Mouse (Mus musculus) spleen, adult 2 months (tissue): Measurements from ENCODE around the gene Gm3435. TPM values are rescaled to one million over a fixed set of nuclear protein-coding genes. Genes with fewer than 3 reads are reported as not detected.
"Not testable (repeated sequence)": the region's sequence is repeated elsewhere in the genome, so short reads cannot be mapped to it uniquely, and the experiment has no call there.

Experiments used
- DNase-seq, 2 experiments: peaks; one replicate each; pipeline versions ENCODE4 v3.0.0 to v3.0.0-alpha.2; 2012 to 2021; ENCODE audit warnings: low spot score in 2 of 2, low read depth in 1 of 2
- H3K27ac ChIP-seq: fragments of 200-500 bp; 2 replicates; pipeline ENCODE4 v1.5.1; 2012; ENCODE audit warnings: low read length, inconsistent platforms; ENCODE audit not compliant: insufficient read depth
- H3K27me3 ChIP-seq: fragments of 200-500 bp; 2 replicates; pipeline ENCODE4 v1.6.1; 2012; ENCODE audit warnings: mild to moderate bottlenecking, moderate library complexity, low read length, inconsistent platforms; ENCODE audit not compliant: control insufficient read depth, insufficient read depth
- H3K36me3 ChIP-seq: fragments of 200-500 bp; 2 replicates; pipeline ENCODE4 v1.6.1; 2012; ENCODE audit warnings: mild to moderate bottlenecking, low read length, inconsistent platforms; ENCODE audit not compliant: control insufficient read depth, insufficient read depth
- H3K4me1 ChIP-seq: fragments of 200-500 bp; 2 replicates; pipeline ENCODE4 v1.6.1; 2011; ENCODE audit warnings: inconsistent platforms; ENCODE audit not compliant: control insufficient read depth, insufficient read depth, insufficient read length
- H3K4me3 ChIP-seq: fragments of 200-500 bp; 2 replicates; pipeline ENCODE4 v1.5.1; 2011; ENCODE audit warnings: mild to moderate bottlenecking, inconsistent platforms; ENCODE audit not compliant: insufficient read depth, insufficient read length; ENCODE audit errors: extremely low read depth
- WGBS: fragments of 180-500 bp; shearing (Covaris S2); methylation state at CpG from one replicate; pipeline ENCODE4 v1.1.7; 2018; 5-methylcytosine and 5-hydroxymethylcytosine counted together
- polyA plus RNA-seq: library from polyadenylated mRNA; depleted of rRNA; stranded (reverse); fragments of >200 nt; gene quantifications from 2 replicates; pipeline ENCODE4 v1.2.3, GENCODE M21; 2012

Gm3435 gene
- polyA plus RNA-seq, 1 experiment = 0.67 TPM

DNA sequence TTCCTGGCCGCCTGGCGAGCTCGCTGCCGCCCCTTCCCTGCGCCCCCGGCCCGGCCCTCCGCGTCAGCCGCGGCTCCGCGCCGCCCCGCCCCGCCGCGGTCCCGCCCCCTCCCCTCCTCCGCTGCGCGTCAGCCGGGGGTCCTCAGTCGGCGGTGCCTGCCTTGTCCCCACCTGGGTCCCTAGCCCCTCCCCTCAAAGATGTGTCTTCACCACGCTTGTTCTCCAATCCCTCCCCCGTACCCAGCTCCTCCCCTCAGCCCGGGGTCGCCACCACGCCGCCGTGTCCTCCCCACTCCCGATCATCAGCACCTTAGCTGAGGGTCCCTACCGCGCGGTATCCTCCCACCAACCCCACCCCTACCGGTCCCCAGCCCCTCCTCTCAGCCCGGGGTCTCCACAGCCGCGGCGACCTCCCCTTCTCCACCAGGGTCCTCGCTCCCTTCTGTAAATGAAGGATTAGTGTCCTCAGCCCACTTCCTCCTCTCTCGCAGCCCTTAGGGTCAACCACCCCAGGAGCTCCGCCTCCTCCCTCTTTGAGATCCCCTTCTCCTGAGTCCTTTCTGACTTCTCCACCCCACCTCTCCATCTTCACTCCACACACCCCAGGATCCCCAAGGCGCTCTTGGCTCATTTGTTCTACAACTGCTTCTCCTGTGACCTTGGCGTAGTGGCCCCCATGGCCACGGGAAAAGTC, 16.7 kb upstream of the Gm3435 start:
- not testable (repeated sequence) for H3K36me3 ChIP-seq, H3K27me3 ChIP-seq, H3K27ac ChIP-seq, H3K4me3 ChIP-seq, H3K4me1 ChIP-seq, DNase-seq
- WGBS = no CpG with 5 or more reads among the region's 47 CpGs

DNA sequence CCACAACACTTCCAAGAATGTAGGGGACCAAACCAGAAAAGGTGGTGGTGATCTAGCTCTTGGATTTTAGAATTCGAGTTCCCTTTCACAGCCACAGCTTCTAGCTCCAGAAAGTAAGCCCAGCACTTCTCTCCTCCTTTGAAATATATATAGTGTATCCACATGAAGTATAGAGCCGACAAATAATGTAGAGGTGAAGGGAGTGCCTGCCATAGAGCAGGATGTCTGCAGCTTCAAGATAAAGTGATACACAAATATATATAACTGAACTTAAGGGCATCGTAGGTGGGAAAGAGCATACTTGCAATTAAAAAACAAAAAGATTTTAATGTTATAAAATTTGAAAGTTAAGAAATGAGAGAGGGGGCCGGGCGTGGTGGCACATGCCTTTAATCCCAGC, 15.8 kb upstream of the Gm3435 start:
- not testable (repeated sequence) for H3K27me3 ChIP-seq, H3K4me1 ChIP-seq, DNase-seq, H3K27ac ChIP-seq, H3K36me3 ChIP-seq, H3K4me3 ChIP-seq
- no CpG with 5 or more reads among the region's 5 CpGs for whole genome bisulfite sequencing

DNA sequence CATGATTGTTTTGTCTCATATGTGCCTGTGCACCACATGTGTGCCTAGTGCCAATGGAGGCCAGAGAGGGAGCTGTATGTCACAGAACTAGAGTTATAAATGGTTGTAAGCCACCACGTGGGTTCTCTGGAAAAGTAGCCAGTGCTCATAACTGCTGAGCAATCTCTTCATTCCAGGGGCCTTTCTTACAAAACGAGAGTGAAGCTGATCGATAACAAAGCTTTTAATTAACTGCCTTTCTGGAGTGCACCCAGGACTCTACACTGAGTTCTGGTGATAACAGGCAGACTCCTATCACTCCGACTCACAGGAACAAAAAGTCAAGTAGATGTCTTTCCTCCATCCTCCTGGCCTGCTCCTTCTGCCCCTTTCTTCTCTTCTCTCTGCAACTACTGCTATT, 9.9 kb upstream of the Gm3435 start:
- H3K36me3 ChIP-seq, DNase-seq, H3K27ac ChIP-seq, H3K4me1 ChIP-seq, H3K4me3 ChIP-seq, H3K27me3 ChIP-seq: not testable (repeated sequence)
- WGBS = no CpG with 5 or more reads among the region's 4 CpGs

DNA sequence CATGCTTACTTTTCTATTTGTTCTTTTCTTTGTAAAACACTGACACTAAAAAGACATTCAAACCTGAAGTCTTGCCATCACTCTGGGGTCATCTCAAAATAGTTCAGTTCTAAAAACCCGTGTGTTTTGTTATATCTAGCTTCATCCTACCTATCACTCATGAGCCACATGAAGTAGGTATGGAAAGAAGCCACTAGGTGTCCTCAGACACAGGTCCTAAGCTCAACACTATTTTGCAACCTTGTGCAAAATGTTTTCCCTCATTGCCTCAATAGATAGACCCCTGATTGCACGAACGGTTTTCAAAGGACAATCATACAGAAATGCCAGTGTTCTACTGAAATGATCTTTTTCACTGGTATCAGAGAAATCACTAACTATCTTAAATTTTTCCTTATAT, 888 bp upstream of the Gm3435 start:
- H3K36me3 ChIP-seq, H3K27ac ChIP-seq, H3K4me1 ChIP-seq, H3K27me3 ChIP-seq, DNase-seq, H3K4me3 ChIP-seq: not testable (repeated sequence)
- WGBS = no CpG with 5 or more reads among the region's 3 CpGs

DNA sequence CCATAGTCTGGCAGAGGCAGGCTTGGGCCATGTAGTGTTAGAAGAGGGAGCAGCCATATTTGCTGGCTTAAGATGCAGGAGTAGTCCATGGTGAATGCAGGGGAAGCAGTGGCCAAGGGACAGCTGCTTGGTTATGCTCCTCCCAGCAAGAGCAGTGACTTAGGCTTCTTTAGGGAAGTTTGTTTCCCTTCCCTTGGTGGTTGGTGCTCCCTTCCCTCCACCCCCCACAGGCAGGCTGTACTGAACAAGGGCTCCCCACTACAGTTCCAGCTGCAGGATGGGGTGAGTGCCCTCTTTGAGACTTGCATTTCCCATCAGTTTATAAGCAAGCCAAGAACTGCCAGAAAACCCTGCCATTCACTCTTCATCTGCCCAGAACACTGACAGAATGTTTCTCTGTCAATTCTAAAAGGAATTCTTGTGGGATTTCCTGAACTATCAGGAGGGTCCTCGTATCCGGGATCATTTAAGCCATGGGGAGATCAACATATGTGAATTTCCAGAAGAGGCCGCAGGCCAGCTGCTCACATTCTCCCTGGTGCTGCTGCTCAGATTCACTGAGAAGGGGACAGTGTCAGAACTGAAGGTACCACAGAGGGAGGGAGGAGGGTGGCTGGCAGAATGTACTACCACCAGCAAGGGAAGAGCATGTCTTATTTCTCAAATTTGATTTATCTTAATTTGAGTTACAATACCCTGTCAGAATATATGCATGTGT, 11.7 kb downstream of the Gm3435 start:
- peak in 1 of 2 experiments; percentile 12 for DNase-seq
- not testable (repeated sequence) for H3K4me3 ChIP-seq

DNA sequence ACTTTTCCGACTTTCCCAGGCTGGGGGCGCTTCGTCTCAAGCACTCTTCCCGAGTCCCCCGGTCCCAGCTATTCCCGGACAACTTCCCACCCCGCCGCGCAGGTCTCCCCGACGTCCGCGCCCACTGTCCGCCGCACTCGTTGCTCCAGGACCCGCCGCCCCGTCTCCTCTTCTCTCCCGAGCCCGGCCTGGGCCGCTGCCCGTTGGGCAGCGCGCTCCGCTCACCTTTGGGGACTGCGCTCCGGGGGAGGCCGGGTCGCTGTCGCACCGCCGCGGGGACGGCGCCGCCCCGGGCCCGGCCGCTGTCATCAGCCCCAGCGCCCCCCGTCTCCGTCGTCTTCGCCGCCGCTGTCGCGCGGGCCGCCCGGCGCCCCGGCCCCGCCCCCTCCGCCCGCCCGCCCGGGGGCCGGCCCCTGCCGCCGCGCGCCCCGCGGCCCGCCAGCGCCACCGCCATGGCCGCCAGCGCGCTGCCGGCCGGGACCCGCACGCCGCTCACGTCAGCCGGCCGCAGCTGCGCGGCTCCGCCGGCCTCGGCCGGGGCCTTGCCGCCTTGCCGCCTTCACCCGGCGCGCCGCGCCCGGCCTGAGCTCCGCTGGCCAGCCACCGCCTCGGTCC, 14.0 kb downstream of the Gm3435 start:
- H3K4me1 ChIP-seq, H3K27ac ChIP-seq, H3K4me3 ChIP-seq, DNase-seq, H3K36me3 ChIP-seq, H3K27me3 ChIP-seq: not testable (repeated sequence)
- WGBS = no CpG with 5 or more reads among the region's 97 CpGs

More for the DNA sequence above, 11.7 kb downstream of the Gm3435 start:
- H3K27ac ChIP-seq, H3K27me3 ChIP-seq, H3K36me3 ChIP-seq, H3K4me1 ChIP-seq: not testable (repeated sequence)
- 79% methylated on average over 3 of the region's 3 CpGs for WGBS

DNA sequence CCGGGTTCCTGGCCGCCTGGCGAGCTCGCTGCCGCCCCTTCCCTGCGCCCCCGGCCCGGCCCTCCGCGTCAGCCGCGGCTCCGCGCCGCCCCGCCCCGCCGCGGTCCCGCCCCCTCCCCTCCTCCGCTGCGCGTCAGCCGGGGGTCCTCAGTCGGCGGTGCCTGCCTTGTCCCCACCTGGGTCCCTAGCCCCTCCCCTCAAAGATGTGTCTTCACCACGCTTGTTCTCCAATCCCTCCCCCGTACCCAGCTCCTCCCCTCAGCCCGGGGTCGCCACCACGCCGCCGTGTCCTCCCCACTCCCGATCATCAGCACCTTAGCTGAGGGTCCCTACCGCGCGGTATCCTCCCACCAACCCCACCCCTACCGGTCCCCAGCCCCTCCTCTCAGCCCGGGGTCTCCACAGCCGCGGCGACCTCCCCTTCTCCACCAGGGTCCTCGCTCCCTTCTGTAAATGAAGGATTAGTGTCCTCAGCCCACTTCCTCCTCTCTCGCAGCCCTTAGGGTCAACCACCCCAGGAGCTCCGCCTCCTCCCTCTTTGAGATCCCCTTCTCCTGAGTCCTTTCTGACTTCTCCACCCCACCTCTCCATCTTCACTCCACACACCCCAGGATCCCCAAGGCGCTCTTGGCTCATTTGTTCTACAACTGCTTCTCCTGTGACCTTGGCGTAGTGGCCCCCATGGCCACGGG, 14.7 kb downstream of the Gm3435 start:
- not testable (repeated sequence) for H3K27me3 ChIP-seq, H3K27ac ChIP-seq, H3K36me3 ChIP-seq, H3K4me3 ChIP-seq, DNase-seq, H3K4me1 ChIP-seq
- WGBS = no CpG with 5 or more reads among the region's 48 CpGs

DNA sequence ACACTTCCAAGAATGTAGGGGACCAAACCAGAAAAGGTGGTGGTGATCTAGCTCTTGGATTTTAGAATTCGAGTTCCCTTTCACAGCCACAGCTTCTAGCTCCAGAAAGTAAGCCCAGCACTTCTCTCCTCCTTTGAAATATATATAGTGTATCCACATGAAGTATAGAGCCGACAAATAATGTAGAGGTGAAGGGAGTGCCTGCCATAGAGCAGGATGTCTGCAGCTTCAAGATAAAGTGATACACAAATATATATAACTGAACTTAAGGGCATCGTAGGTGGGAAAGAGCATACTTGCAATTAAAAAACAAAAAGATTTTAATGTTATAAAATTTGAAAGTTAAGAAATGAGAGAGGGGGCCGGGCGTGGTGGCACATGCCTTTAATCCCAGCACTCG, 15.5 kb downstream of the Gm3435 start:
- not testable (repeated sequence) for H3K36me3 ChIP-seq, DNase-seq, H3K27ac ChIP-seq, H3K4me1 ChIP-seq, H3K27me3 ChIP-seq, H3K4me3 ChIP-seq
- WGBS = no CpG with 5 or more reads among the region's 6 CpGs

DNA sequence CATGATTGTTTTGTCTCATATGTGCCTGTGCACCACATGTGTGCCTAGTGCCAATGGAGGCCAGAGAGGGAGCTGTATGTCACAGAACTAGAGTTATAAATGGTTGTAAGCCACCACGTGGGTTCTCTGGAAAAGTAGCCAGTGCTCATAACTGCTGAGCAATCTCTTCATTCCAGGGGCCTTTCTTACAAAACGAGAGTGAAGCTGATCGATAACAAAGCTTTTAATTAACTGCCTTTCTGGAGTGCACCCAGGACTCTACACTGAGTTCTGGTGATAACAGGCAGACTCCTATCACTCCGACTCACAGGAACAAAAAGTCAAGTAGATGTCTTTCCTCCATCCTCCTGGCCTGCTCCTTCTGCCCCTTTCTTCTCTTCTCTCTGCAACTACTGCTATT, 21.4 kb downstream of the Gm3435 start:
- not testable (repeated sequence) for H3K27me3 ChIP-seq, H3K36me3 ChIP-seq, H3K4me3 ChIP-seq, H3K4me1 ChIP-seq, DNase-seq, H3K27ac ChIP-seq
- no CpG with 5 or more reads among the region's 4 CpGs for WGBS

DNA sequence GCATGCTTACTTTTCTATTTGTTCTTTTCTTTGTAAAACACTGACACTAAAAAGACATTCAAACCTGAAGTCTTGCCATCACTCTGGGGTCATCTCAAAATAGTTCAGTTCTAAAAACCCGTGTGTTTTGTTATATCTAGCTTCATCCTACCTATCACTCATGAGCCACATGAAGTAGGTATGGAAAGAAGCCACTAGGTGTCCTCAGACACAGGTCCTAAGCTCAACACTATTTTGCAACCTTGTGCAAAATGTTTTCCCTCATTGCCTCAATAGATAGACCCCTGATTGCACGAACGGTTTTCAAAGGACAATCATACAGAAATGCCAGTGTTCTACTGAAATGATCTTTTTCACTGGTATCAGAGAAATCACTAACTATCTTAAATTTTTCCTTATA, 30.5 kb downstream of the Gm3435 start:
- not testable (repeated sequence) for H3K27ac ChIP-seq, H3K27me3 ChIP-seq, DNase-seq, H3K4me1 ChIP-seq, H3K4me3 ChIP-seq, H3K36me3 ChIP-seq
- WGBS = no CpG with 5 or more reads among the region's 3 CpGs
